Comparison of ENCODE assay signal across 15 mouse cellular contexts in genomic region chr1:25060935-25061334, GRCm38 (mm10).
"Had no signal": no experiment of that assay in that cellular context is flagged by ENCODE, and none has a peak within 500 bp of the region (broad histone marks: within the 10 kb centered on the region; RNA-seq: fewer than 3 reads in every experiment).

No protein-coding gene starts in this region.

- DNase-seq: kidney, adult 18-20 months; kidney, adult 9 months; kidney, postnatal 14 days; kidney, postnatal 4 days; liver; lung, adult 18-20 months; lung, postnatal 10 days; lung, postnatal 36 days; thymus, adult 18-20 months; thymus, postnatal 36 days had no signal

- ATAC-seq: inflammation-experienced regulatory T-cells, adult 6 months; intestine, embryonic 16.5 days; liver, embryonic 12.5 days; midbrain, embryonic 13.5 days; midbrain, embryonic 16.5 days had no signal
